Mouse (Mus musculus): Measurements from ENCODE around the gene Slc25a20.

DNA sequence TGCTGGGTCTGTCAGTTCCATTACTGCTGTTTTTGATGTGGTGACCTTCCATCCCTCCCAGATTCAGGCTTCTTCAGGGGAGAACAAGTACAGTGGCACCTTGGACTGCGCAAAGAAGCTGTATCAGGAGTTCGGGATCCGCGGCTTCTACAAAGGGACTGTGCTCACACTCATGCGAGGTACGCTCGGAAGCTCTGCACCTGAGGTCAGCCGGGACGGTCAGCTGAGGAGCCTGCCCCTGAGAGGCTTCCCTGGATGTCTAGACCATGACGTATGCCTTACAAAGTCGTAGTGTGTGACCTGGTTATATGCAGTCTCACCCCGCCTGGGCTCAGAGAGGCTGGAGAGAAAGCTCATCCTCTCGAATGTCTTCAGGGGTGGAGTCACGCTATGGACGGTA is 18.1 kb downstream of the Slc25a20 start:
- TF ChIP-seq CTCF (conservative IDR thresholded peaks at IDR 0.05; ENCODE audit: low read length) = no peak
- no peak for TF ChIP-seq NANOG (IDR thresholded peaks at IDR 0.05; ENCODE audit: borderline replicate concordance, low read length)
